Mouse (Mus musculus) spleen, postnatal 14 days (tissue): ENCODE data around the gene Gm34302.
"Not testable (repeated sequence)": the region's sequence is repeated elsewhere in the genome, so short reads cannot be mapped to it uniquely, and the experiment has no call there.

ENCODE experiments used
- DNase-seq, 2 experiments: peaks; one replicate each; pipeline ENCODE4 v3.0.0; 2021 to 2022; ENCODE audit warnings: low spot score in 2 of 2

Gm34302 gene

GRCm38 (mm10) chr3:63483726-63484125 lies at the start of gene Gm34302:
Gene Gm34302 (minus strand): TSS chr3:63483879.
- DNase-seq = no peak

- no peak for DNase-seq
Measured at GRCm38 (mm10) chr3:63531847-63532246, 48.2 kb upstream of the Gm34302 start.

GRCm38 (mm10) chr3:63517681-63518080 lies 34.0 kb upstream of the Gm34302 start:
- DNase-seq = no peak

GRCm38 (mm10) chr3:63516279-63516678 lies 32.6 kb upstream of the Gm34302 start:
- DNase-seq = not testable (repeated sequence)

- no peak for DNase-seq
Measured at GRCm38 (mm10) chr3:63511316-63511715, 27.6 kb upstream of the Gm34302 start.

- DNase-seq = no peak
Measured at GRCm38 (mm10) chr3:63509484-63509883, 25.8 kb upstream of the Gm34302 start.

- DNase-seq = no peak
Measured at GRCm38 (mm10) chr3:63508924-63509323, 25.2 kb upstream of the Gm34302 start.

- DNase-seq = no peak
Measured at GRCm38 (mm10) chr3:63504433-63504832, 20.8 kb upstream of the Gm34302 start.

- no peak for DNase-seq
Measured at GRCm38 (mm10) chr3:63494625-63495382, 11.1 kb upstream of the Gm34302 start.

GRCm38 (mm10) chr3:63493563-63493962 lies 9.9 kb upstream of the Gm34302 start:
- no peak for DNase-seq

GRCm38 (mm10) chr3:63440426-63441125 lies 43.1 kb downstream of the Gm34302 start:
- no peak for DNase-seq

GRCm38 (mm10) chr3:63439738-63440137 lies 43.9 kb downstream of the Gm34302 start:
- no peak for DNase-seq

- no peak for DNase-seq
Measured at GRCm38 (mm10) chr3:63438898-63439297, 44.8 kb downstream of the Gm34302 start.
